Mouse (Mus musculus) hematopoietic stem cell, adult 5-6 weeks (primary cell): Measurements from ENCODE around the gene Lonrf3. TPM values are rescaled to one million over a fixed set of nuclear protein-coding genes. Genes with fewer than 3 reads are reported as not detected.

ENCODE experiments used
- total RNA-seq: library from RNA; stranded (forward); fragments of 172-1452, 232-1000 nt; gene quantifications from 2 replicates; pipeline ENCODE4 v1.2.3, GENCODE M21; 2017

Gene Lonrf3
- total RNA-seq, 1 experiment from 2014 or later, result 34.9 TPM

Other genes with a start within 250 kb of the Lonrf3 start
- 1.8 TPM in 1 of 2 replicates, not detected in the other for gene Il13ra1, start 216.2 kb upstream of the Lonrf3 start, total RNA-seq
- gene Zcchc12, start 132.4 kb upstream of the Lonrf3 start, total RNA-seq, result 0.25 and 1.1 TPM in 2 replicates
- gene Gm6268, start 72.9 kb downstream of the Lonrf3 start, total RNA-seq, result not detected in 2 replicates
- gene Gm14569, start 163.5 kb downstream of the Lonrf3 start, total RNA-seq, result not detected in 2 replicates